Mouse (Mus musculus) hindbrain, embryonic 15.5 days (tissue): ENCODE data around the gene Gm49355. TPM values are rescaled to one million over a fixed set of nuclear protein-coding genes. Genes with fewer than 3 reads are reported as not detected.

Experiments used
- ATAC-seq: fragments of 200-750 bp; cut with Nextera tagmentation; 2 replicates; pipeline ENCODE4 v1.8.0; 2017; ENCODE audit warnings: low read depth, moderate number of reproducible peaks, moderate TSS enrichment; ENCODE audit not compliant: low FRiP score
- H3K27ac ChIP-seq: fragments of 300-500 bp; sonication (generic); replicated peaks from 2 replicates; pipeline ENCODE4 v1.5.1; 2015; ENCODE audit warnings: mild to moderate bottlenecking, inconsistent platforms
- H3K27me3 ChIP-seq: fragments of 300-500 bp; sonication (generic); 2 replicates; pipeline ENCODE4 v1.6.1; 2015; ENCODE audit warnings: control low read depth, inconsistent platforms
- H3K36me3 ChIP-seq: fragments of 300-500 bp; sonication (generic); 2 replicates; pipeline ENCODE4 v1.6.1; 2015; ENCODE audit warnings: control low read depth, inconsistent platforms
- H3K4me1 ChIP-seq: fragments of 300-500 bp; sonication (generic); replicated peaks from 2 replicates; pipeline ENCODE4 v1.6.1; 2015; ENCODE audit warnings: control low read depth, inconsistent platforms
- H3K4me2 ChIP-seq: fragments of 300-500 bp; sonication (generic); 2 replicates; pipeline ENCODE4 v1.6.1; 2015; ENCODE audit warnings: moderate library complexity, mild to moderate bottlenecking, inconsistent platforms
- H3K4me3 ChIP-seq: fragments of 300-500 bp; sonication (generic); 2 replicates; pipeline ENCODE4 v1.5.1; 2015; ENCODE audit warnings: mild to moderate bottlenecking, inconsistent platforms
- H3K9ac ChIP-seq: fragments of 300-500 bp; sonication (generic); 2 replicates; pipeline ENCODE4 v1.6.1; 2015; ENCODE audit warnings: inconsistent platforms
- H3K9me3 ChIP-seq: fragments of 300-500 bp; sonication (generic); 2 replicates; pipeline ENCODE4 v1.6.1; 2016; ENCODE audit warnings: control low read depth, inconsistent platforms
- WGBS: fragments of 180-500 bp; shearing (Covaris S2); methylation state at CpG from one replicate; pipeline ENCODE4 v1.1.7; 2015; 5-methylcytosine and 5-hydroxymethylcytosine counted together
- polyA plus RNA-seq: library from polyadenylated mRNA; unstranded; fragments of >200 nt; fragmentation: Nextera tagmentation; extraction: Ambion mirVana; gene quantifications from 2 replicates; pipeline ENCODE4 v1.2.1, GENCODE M21; 2015

Gm49355 gene
- polyA plus RNA-seq, 1 experiment from 2014 or later = 0.06 TPM

GRCm38 (mm10) chr14:12344746-12345240 is 61.0 kb downstream of the Gm49355 start:
- Histone ChIP-seq H3K36me3 (no peaks in the 10 kb centered on the region), H3K27ac (no peak overlapping the region), H3K4me1 (peaks cover 18% of the 10 kb centered on the region), H3K4me2 (peak overlapping the region; percentile 21; the same call in 1 of the 2 replicates), H3K9ac (no peak overlapping the region), H3K9me3 (no peaks in the 10 kb centered on the region), H3K27me3 (peaks cover 85% of the 10 kb centered on the region), H3K4me3 (0 out of 2 replicates have a peak overlapping the region, but pooled peaks have one; percentile 5)
- ATAC-seq = no peak
- under 1% methylated on average over 36 of the region's 39 CpGs for WGBS

GRCm38 (mm10) chr14:12345241-12345921 is 61.6 kb downstream of the Gm49355 start:
- H3K4me3 ChIP-seq = no peak overlapping the region

GRCm38 (mm10) chr14:12346011-12346864 is 62.5 kb downstream of the Gm49355 start:
- Histone ChIP-seq H3K4me3 (peak overlapping the region; percentile 2), H3K27me3 (peaks cover 89% of the 10 kb centered on the region), H3K4me2 (peak overlapping the region; percentile 12; the same call in 1 of the 2 replicates), H3K4me1 (peaks cover 18% of the 10 kb centered on the region), H3K36me3 (no peaks in the 10 kb centered on the region), H3K9me3 (no peaks in the 10 kb centered on the region), H3K27ac (no peak overlapping the region), H3K9ac (no peak overlapping the region)
- no peak for ATAC-seq
- WGBS = under 1% methylated on average over 50 of the region's 50 CpGs

More at GRCm38 (mm10) chr14:12345241-12345921, 61.6 kb downstream of the Gm49355 start:
- Histone ChIP-seq H3K9ac (no peak overlapping the region), H3K27ac (no peak overlapping the region), H3K27me3 (peaks cover 84% of the 10 kb centered on the region), H3K4me2 (peak overlapping the region; percentile 12; the same call in 1 of the 2 replicates), H3K9me3 (no peaks in the 10 kb centered on the region), H3K4me1 (peaks cover 18% of the 10 kb centered on the region), H3K36me3 (no peaks in the 10 kb centered on the region)
- WGBS = under 1% methylated on average over 40 of the region's 40 CpGs
- no peak for ATAC-seq

- no peak overlapping the region for H3K4me2 ChIP-seq
- ATAC-seq = no peak
- no peak overlapping the region for H3K27ac ChIP-seq
- peaks cover 87% of the 10 kb centered on the region for H3K27me3 ChIP-seq
- H3K9me3 ChIP-seq = no peaks in the 10 kb centered on the region
- 1% methylated on average over 26 of the region's 26 CpGs for WGBS
- no peaks in the 10 kb centered on the region for H3K36me3 ChIP-seq
- H3K4me3 ChIP-seq = no peak overlapping the region
- no peak overlapping the region for H3K9ac ChIP-seq
- H3K4me1 ChIP-seq = peaks cover 18% of the 10 kb centered on the region
These were observed 63.3 kb downstream of the Gm49355 start for GRCm38 (mm10) chr14:12346865-12347600.

GRCm38 (mm10) chr14:12348089-12348488 is 64.3 kb downstream of the Gm49355 start, which contains the start of gene Fezf2:
Fezf2 (minus strand) TSS chr14:12348189.
- no peak for ATAC-seq
- Histone ChIP-seq H3K27me3 (peaks cover 89% of the 10 kb centered on the region), H3K4me2 (no peak within 1 kb of the TSS), H3K9me3 (no peaks in the 10 kb centered on the region), H3K27ac (no peak within 1 kb of the TSS), H3K9ac (no peak within 1 kb of the TSS), H3K4me1 (peaks cover 18% of the 10 kb centered on the region), H3K4me3 (no peak within 1 kb of the TSS), H3K36me3 (no peaks in the 10 kb centered on the region)
- 0% methylated on average over 2 of the region's 2 CpGs for WGBS

- Histone ChIP-seq H3K4me3 (no peak overlapping the region), H3K9me3 (no peaks in the 10 kb centered on the region), H3K27ac (no peak overlapping the region), H3K4me2 (no peak overlapping the region), H3K36me3 (no peaks in the 10 kb centered on the region), H3K9ac (no peak overlapping the region), H3K4me1 (peaks cover 16% of the 10 kb centered on the region), H3K27me3 (peaks cover 94% of the 10 kb centered on the region)
- ATAC-seq = no peak
- WGBS = 9% methylated on average over 15 of the region's 15 CpGs
These were observed 65.7 kb downstream of the Gm49355 start for GRCm38 (mm10) chr14:12349334-12350090.

GRCm38 (mm10) chr14:12350271-12350916 is 66.6 kb downstream of the Gm49355 start:
- WGBS = 6% methylated on average over 16 of the region's 16 CpGs
- no peak overlapping the region for H3K4me3 ChIP-seq
- ATAC-seq = no peak
- peaks cover 91% of the 10 kb centered on the region for H3K27me3 ChIP-seq
- no peak overlapping the region for H3K27ac ChIP-seq
- H3K4me2 ChIP-seq = no peak overlapping the region
- H3K9me3 ChIP-seq = no peaks in the 10 kb centered on the region
- no peaks in the 10 kb centered on the region for H3K36me3 ChIP-seq
- H3K4me1 ChIP-seq = peaks cover 9% of the 10 kb centered on the region
- no peak overlapping the region for H3K9ac ChIP-seq

Other genes with a start within 250 kb of the Gm49355 start
- gene 3830406C13Rik, start 197 bp downstream of the Gm49355 start, polyA plus RNA-seq = 35.6 and 39.1 TPM in 2 replicates
- 1.2 TPM in 1 of 2 replicates, not detected in the other for gene Fezf2, start 64.2 kb downstream of the Gm49355 start, polyA plus RNA-seq